Mouse (Mus musculus) myocyte (in vitro differentiated cells): ENCODE data around the gene Sipa1. TPM values are rescaled to one million over a fixed set of nuclear protein-coding genes. Genes with fewer than 3 reads are reported as not detected.

Experiments used
- H3K27me3 ChIP-seq: one replicate; pipeline ENCODE4 v1.6.1; 2011; ENCODE audit not compliant: control insufficient read depth, insufficient read depth, insufficient read length
- H3K36me3 ChIP-seq: one replicate; pipeline ENCODE4 v1.6.1; 2011; ENCODE audit not compliant: control insufficient read depth, insufficient read depth
- H3K4me2 ChIP-seq: one replicate; pipeline ENCODE4 v1.6.1; 2011; ENCODE audit warnings: low read depth, control low read depth
- H3K4me3 ChIP-seq: one replicate; pipeline ENCODE4 v1.5.1; 2011; ENCODE audit warnings: mild to moderate bottlenecking, control low read depth, moderate library complexity
- H3K79me2 ChIP-seq: one replicate; pipeline ENCODE4 v1.6.1; 2011; ENCODE audit not compliant: control insufficient read depth, insufficient read depth
- H3ac ChIP-seq: one replicate; pipeline ENCODE4 v1.6.1; 2011; ENCODE audit not compliant: control insufficient read depth, insufficient read length
- CEBPB ChIP-seq: IDR thresholded peaks from 2 replicates; pipeline ENCODE4 v1.6.1; 2011; ENCODE audit warnings: mild to moderate bottlenecking, moderate library complexity; ENCODE audit not compliant: poor library complexity, insufficient read depth, severe bottlenecking
- E2F4 ChIP-seq: IDR thresholded peaks from one replicate; pipeline ENCODE4 v1.6.1; 2011; ENCODE audit warnings: mild to moderate bottlenecking, control low read depth, moderate library complexity; ENCODE audit not compliant: insufficient read depth
- MAX ChIP-seq: IDR thresholded peaks from one replicate; pipeline ENCODE4 v1.6.1; 2011; ENCODE audit warnings: low read depth, mild to moderate bottlenecking, control low read depth
- MYOD1 ChIP-seq, 3 experiments: IDR thresholded peaks; one replicate each; pipeline ENCODE4 v1.6.1; 2011; ENCODE audit warnings: control low read depth in 2 of 3, low read depth in 2 of 3, mild to moderate bottlenecking in 2 of 3, moderate library complexity in 1 of 3; ENCODE audit not compliant: insufficient read length in 2 of 3, control insufficient read depth in 1 of 3
- MYOG ChIP-seq, 3 experiments: IDR thresholded peaks; one replicate each; pipeline ENCODE4 v1.6.1; 2011; ENCODE audit warnings: control low read depth in 2 of 3, low read depth in 2 of 3, mild to moderate bottlenecking in 2 of 3; ENCODE audit not compliant: insufficient read length in 2 of 3, control insufficient read depth in 1 of 3, insufficient read depth in 1 of 3
- POLR2A ChIP-seq: IDR thresholded peaks from one replicate; pipeline ENCODE4 v1.6.1; 2011; ENCODE audit warnings: low read depth, mild to moderate bottlenecking, control low read depth, moderate library complexity; ENCODE audit not compliant: insufficient read length
- POLR2AphosphoS2 ChIP-seq: IDR thresholded peaks from one replicate; pipeline ENCODE4 v1.6.1; 2011; ENCODE audit warnings: low read depth, control low read depth; ENCODE audit not compliant: insufficient read length
- REST ChIP-seq: IDR thresholded peaks from one replicate; pipeline ENCODE4 v1.6.1; 2011; ENCODE audit warnings: mild to moderate bottlenecking, control low read depth, moderate library complexity; ENCODE audit not compliant: insufficient read depth, insufficient read length
- SRF ChIP-seq: IDR thresholded peaks from one replicate; pipeline ENCODE4 v1.6.1; 2011; ENCODE audit warnings: low read depth; ENCODE audit not compliant: control insufficient read depth, insufficient read length
- TCF12 ChIP-seq: IDR thresholded peaks from one replicate; pipeline ENCODE4 v1.6.1; 2011; ENCODE audit warnings: mild to moderate bottlenecking, control low read depth; ENCODE audit not compliant: poor library complexity, insufficient read depth, severe bottlenecking
- TCF3 ChIP-seq: IDR thresholded peaks from one replicate; pipeline ENCODE4 v1.6.1; 2011; ENCODE audit warnings: low read depth, control low read depth; ENCODE audit not compliant: insufficient read length
- USF1 ChIP-seq: IDR thresholded peaks from one replicate; pipeline ENCODE4 v1.6.1; 2011; ENCODE audit warnings: low read depth, mild to moderate bottlenecking, control low read depth, moderate library complexity
- polyA plus RNA-seq: library from polyadenylated mRNA; unstranded; fragments of >200 nt; fragmentation: generic; extraction: Trizol; gene quantifications from one replicate; pipeline ENCODE4 v1.2.1, GENCODE M21; 2012; ENCODE audit warnings: missing spikeins

The Sipa1 gene
- polyA plus RNA-seq, 1 experiment = 14.4 TPM

GRCm38 (mm10) chr19:5601752-5602541, 61.6 kb downstream of the Sipa1 start, which contains the start of gene Rnaseh2c:
Rnaseh2c (plus strand) TSS chr19:5601873.
- H3K36me3 ChIP-seq = peaks cover 21% of the 10 kb centered on the region
- peak within 1 kb of the TSS; percentile 60 for H3K4me3 ChIP-seq
- H3ac ChIP-seq = peak within 1 kb of the TSS; percentile 28
- no peaks in the 10 kb centered on the region for H3K27me3 ChIP-seq
- peak within 1 kb of the TSS; percentile 89 for H3K4me2 ChIP-seq
- H3K79me2 ChIP-seq = no peaks in the 10 kb centered on the region
- no peak for TF ChIP-seq CEBPB
- TF ChIP-seq TCF3 = no peak
- peak; percentile 87 for TF ChIP-seq POLR2AphosphoS2
- no peak for TF ChIP-seq REST
- TF ChIP-seq E2F4 = peak; percentile 89
- no peak for TF ChIP-seq MYOG (IDR thresholded peaks at IDR 0.05; ENCODE audit: control insufficient read depth in 1 of 3, insufficient read depth in 1 of 3, insufficient read length in 2 of 3, low read depth in 2 of 3)
- no peak for TF ChIP-seq TCF12
- TF ChIP-seq MAX = no peak
- peak in 1 of 3 experiments; percentile 5 for TF ChIP-seq MYOD1 (IDR thresholded peaks at IDR 0.05; ENCODE audit: control insufficient read depth in 1 of 3, insufficient read length in 2 of 3, low read depth in 2 of 3)
- peak; percentile 75 for TF ChIP-seq POLR2A
- TF ChIP-seq SRF = no peak
- no peak for TF ChIP-seq USF1

Other genes with a start within 250 kb of the Sipa1 start
- gene Drap1, start 238.7 kb downstream of the Sipa1 start, polyA plus RNA-seq = 481 TPM
- 69.9 TPM for gene AI837181, start 238.6 kb downstream of the Sipa1 start, polyA plus RNA-seq
- 15.4 TPM for gene Fosl1, start 216.2 kb downstream of the Sipa1 start, polyA plus RNA-seq
- gene Ccdc85b, start 205.8 kb downstream of the Sipa1 start, polyA plus RNA-seq = 10.7 TPM
- 122 TPM for gene Fibp, start 203.1 kb downstream of the Sipa1 start, polyA plus RNA-seq
- 7.2 TPM for gene Ctsw, start 195.2 kb downstream of the Sipa1 start, polyA plus RNA-seq
- 81.3 TPM for gene Efemp2, start 189.8 kb downstream of the Sipa1 start, polyA plus RNA-seq
- 66.4 TPM for gene Mus81, start 175.3 kb downstream of the Sipa1 start, polyA plus RNA-seq
- 948 TPM for gene Cfl1, start 173.3 kb downstream of the Sipa1 start, polyA plus RNA-seq
- 0.17 TPM for gene 1700020D05Rik, start 159.9 kb downstream of the Sipa1 start, polyA plus RNA-seq
- 7.8 TPM for gene Snx32, start 153.2 kb downstream of the Sipa1 start, polyA plus RNA-seq
- gene Ovol1, start 103.1 kb downstream of the Sipa1 start, polyA plus RNA-seq = not detected
- gene Ap5b1, start 95.7 kb downstream of the Sipa1 start, polyA plus RNA-seq = 3.2 TPM
- 31.9 TPM for gene Rnaseh2c, start 61.8 kb downstream of the Sipa1 start, polyA plus RNA-seq
- 37.1 TPM for gene Kat5, start 53.5 kb downstream of the Sipa1 start, polyA plus RNA-seq
- 58.0 TPM for gene Rela, start 26.2 kb downstream of the Sipa1 start, polyA plus RNA-seq
- 19.0 TPM for gene Map3k11, start 25.0 kb upstream of the Sipa1 start, polyA plus RNA-seq
- 34.9 TPM for gene Pcnx3, start 25.2 kb upstream of the Sipa1 start, polyA plus RNA-seq
- 0.12 TPM for gene Kcnk7, start 40.7 kb upstream of the Sipa1 start, polyA plus RNA-seq
- 97.4 TPM for gene Ehbp1l1, start 62.6 kb upstream of the Sipa1 start, polyA plus RNA-seq
- 77.4 TPM for gene Fam89b, start 65.9 kb upstream of the Sipa1 start, polyA plus RNA-seq
- 100 TPM for gene Ltbp3, start 77.2 kb upstream of the Sipa1 start, polyA plus RNA-seq
- gene Scyl1, start 107.7 kb upstream of the Sipa1 start, polyA plus RNA-seq = 73.5 TPM
- gene Frmd8, start 211.6 kb upstream of the Sipa1 start, polyA plus RNA-seq = 22.3 TPM
- 5.2 TPM for gene Slc25a45, start 214.1 kb upstream of the Sipa1 start, polyA plus RNA-seq
- gene Tigd3, start 230.4 kb upstream of the Sipa1 start, polyA plus RNA-seq = 0.31 TPM
- 78.5 TPM for gene Dpf2, start 249.3 kb upstream of the Sipa1 start, polyA plus RNA-seq